Mouse (Mus musculus) megakaryocyte, embryonic 14.5 days (primary cell): ENCODE data around the gene Syt17.

Experiments used
- FLI1 ChIP-seq: IDR thresholded peaks from 2 replicates; pipeline ENCODE4 v1.6.1; 2012; ENCODE audit warnings: low read length, inconsistent platforms, mixed read lengths
- GATA1 ChIP-seq: IDR thresholded peaks from 3 replicates; pipeline ENCODE4 v1.6.1; 2012; ENCODE audit warnings: mixed read lengths, low read length, inconsistent platforms, borderline replicate concordance

DNA sequence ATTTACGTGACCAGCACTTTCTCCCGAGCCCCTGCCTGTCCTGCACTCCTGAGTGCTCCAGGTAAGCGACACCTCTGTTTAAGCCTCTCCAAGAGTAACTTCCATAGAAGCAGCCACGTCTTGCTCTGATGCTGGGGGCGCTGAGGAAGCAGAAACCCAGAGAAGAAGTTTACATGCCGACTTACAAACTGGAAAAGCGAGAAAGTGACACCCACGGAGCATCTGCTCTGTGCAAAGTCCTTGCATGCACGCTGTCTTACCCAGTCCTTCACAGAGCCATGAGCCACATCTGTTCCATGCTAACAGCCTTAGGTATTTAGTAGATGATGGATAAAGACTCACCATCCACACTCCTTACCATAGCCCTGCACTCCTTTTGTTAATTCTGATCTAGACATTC lies 48.3 kb downstream of the Syt17 start:
- TF ChIP-seq GATA1 (no peak), FLI1 (no peak)
